Mouse (Mus musculus) C2C12 (cell line): ENCODE measurements around the gene Mapk3.

Experiments
- CTCF ChIP-seq: IDR thresholded peaks from one replicate; pipeline ENCODE4 v1.5.1; 2011; ENCODE audit not compliant: control insufficient read depth, insufficient read depth, insufficient read length
- MAX ChIP-seq: IDR thresholded peaks from one replicate; pipeline ENCODE4 v1.6.1; 2011; ENCODE audit warnings: mild to moderate bottlenecking, control low read depth
- MYOD1 ChIP-seq: IDR thresholded peaks from one replicate; pipeline ENCODE4 v1.6.1; 2011; ENCODE audit warnings: low read depth; ENCODE audit not compliant: control insufficient read depth, insufficient read length
- MYOG ChIP-seq: IDR thresholded peaks from one replicate; pipeline ENCODE4 v1.6.1; 2011; ENCODE audit not compliant: control insufficient read depth, insufficient read length; ENCODE audit errors: extremely low read depth
- USF1 ChIP-seq: IDR thresholded peaks from one replicate; pipeline ENCODE4 v1.6.1; 2011; ENCODE audit warnings: low read depth, mild to moderate bottlenecking, control low read depth, moderate library complexity

DNA sequence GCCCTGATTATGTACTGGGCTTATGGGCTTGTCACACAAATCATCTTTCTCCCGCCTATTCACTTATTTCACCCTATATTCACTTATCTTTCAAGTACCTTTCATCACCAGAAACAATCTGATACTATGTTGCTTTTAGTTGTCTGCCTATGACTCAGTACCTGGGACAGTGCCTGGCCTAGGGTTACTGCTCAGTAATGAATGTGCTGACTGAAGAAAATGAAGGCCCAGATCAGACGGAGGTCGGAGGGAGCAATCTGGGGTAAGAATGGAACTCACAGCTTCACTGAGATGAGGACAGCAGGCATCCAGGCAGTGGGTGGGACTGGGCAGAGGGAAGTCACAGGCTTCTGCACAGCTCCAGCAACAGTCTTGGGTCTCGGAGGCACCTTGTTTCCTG, 48.0 kb downstream of the Mapk3 start:
- TF ChIP-seq USF1 (no peak), CTCF (no peak), MAX (no peak), MYOD1 (no peak), MYOG (no peak)
